Mouse (Mus musculus) cerebellum, postnatal 14 days (tissue): Measurements from ENCODE around the gene Map3k13.

Experiments
- DNase-seq, 2 experiments: peaks; one replicate each; pipeline ENCODE4 v3.0.0; 2021; ENCODE audit warnings: mixed read lengths in 2 of 2

Map3k13 gene

GRCm38 (mm10) chr16:21928471-21928870 is 134.3 kb downstream of the Map3k13 start:
- no peak for DNase-seq

- peak; percentile 93 to 95 for DNase-seq
These were observed 152.9 kb downstream of the Map3k13 start, which contains the start of gene Tmem41a for GRCm38 (mm10) chr16:21946761-21947715. Tmem41a (minus strand) TSS chr16:21947552.

GRCm38 (mm10) chr16:21955591-21955990 is 161.4 kb downstream of the Map3k13 start:
- DNase-seq = no peak

- DNase-seq = no peak
These were observed 171.4 kb downstream of the Map3k13 start for GRCm38 (mm10) chr16:21965576-21965975.

- DNase-seq = no peak
These were observed 175.7 kb downstream of the Map3k13 start for GRCm38 (mm10) chr16:21969874-21970273.

GRCm38 (mm10) chr16:21970536-21970935 is 176.4 kb downstream of the Map3k13 start:
- no peak for DNase-seq

- no peak for DNase-seq
These were observed 177.3 kb downstream of the Map3k13 start for GRCm38 (mm10) chr16:21971446-21971845.

GRCm38 (mm10) chr16:21976203-21976602 is 182.1 kb downstream of the Map3k13 start:
- DNase-seq = no peak

GRCm38 (mm10) chr16:21977347-21977746 is 183.2 kb downstream of the Map3k13 start:
- no peak for DNase-seq
